Mouse (Mus musculus): ENCODE data around the gene Entpd5. TPM values are rescaled to one million over a fixed set of nuclear protein-coding genes. Genes with fewer than 3 reads are reported as not detected.
A peak's percentile ranks its signal among the peaks of the same experiment; 100 is the strongest.
"Not testable (repeated sequence)": the region's sequence is repeated elsewhere in the genome, so short reads cannot be mapped to it uniquely, and the experiment has no call there.

Entpd5 gene
- total RNA-seq, 1 experiment from 2014 or later: 86.0 TPM

DNA sequence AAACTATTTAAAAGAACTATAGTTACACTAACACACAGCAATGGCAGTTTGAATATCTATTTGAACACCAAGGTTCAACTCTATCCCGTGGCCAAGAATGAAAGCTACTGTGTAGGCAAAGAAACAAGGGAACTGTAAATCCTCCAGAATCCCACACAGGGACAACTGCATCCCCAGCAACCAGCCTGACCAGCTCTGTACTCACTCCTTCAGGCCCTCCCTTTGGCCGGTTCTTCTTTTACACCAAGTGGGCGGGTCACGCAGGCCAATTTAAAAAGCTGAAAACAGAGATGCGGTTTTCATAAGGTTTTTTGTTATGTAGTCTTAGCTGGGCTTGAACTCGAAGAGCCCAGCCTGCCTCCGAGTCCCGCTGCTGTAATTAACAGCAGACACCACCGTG is 9.7 kb downstream of the Entpd5 start:
- peak; percentile 16 for DNase-seq

GRCm38 (mm10) chr12:84398629-84399028 is 10.2 kb downstream of the Entpd5 start:
- no peak for DNase-seq

DNA sequence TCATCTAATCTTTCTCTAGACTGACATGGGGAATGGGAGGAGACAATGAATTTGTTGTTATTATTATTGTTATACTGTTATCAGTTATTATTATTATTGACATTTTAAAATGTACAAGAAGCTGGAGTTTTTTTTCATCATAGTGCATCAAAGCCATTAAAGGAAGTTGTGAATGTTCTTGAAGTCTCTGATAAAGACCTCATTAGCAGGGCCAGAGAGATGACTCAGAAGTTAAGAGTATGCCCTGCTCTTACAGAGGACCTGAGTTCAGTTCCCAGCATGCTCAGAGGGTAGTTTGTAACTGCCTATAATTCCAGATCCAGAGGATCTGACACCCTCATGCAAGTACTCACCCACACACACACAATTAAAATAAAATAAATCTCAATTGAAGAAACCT is 11.1 kb downstream of the Entpd5 start:
- no peak for DNase-seq

DNA sequence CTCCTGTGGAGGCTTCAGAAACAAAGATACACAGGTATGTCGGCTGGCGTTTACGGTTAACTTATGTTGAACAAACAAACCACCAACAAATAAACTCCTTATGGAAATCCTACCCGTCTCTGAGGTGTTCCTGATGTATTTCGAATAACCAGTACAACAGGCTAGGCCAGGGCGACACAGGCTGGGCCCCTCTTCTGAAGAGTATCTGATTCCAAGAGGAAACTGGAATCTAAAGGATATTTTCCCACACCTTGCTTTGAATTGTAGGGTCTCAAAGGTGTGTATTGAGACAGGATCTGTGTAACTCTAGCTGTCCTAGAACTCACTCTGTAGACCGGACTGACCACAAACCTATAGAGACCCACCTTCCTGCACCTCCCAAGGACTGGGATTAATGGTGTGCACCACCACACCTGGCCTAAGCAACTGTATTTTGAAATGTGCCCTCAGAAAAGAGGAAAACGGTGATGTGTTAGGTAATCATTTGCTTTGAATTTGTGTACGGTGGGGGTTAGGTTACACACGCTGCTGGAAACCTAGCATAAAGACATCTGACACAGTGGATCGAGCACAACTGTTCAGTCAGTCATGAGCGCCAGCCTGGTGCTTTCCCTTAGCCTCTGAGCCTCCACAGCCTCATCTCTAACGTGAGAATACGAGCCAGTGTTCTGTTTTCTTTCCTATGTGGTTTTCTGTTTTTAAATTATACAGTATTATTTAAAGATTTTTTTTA is 11.7 kb downstream of the Entpd5 start:
- no peak for DNase-seq

DNA sequence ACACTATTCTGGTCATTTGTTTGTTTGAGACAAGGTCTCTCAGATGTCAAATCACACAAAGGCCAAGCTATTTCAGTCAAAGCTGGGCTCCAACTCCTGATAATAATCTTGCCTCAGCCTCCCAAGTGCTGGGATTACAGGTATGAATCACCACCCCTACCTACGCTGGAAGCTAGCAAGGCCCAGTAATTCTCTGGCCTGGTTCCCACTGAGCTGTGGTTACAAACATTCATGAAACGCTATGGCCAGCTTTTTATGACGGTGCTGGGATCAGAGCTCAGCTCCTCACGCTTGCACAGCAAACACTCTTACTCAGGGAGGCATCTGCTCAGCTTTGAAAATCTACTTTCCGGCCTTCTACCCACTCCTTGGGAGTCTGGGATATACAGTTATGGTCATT is 15.0 kb downstream of the Entpd5 start:
- DNase-seq: no peak

GRCm38 (mm10) chr12:84392681-84393080 is 16.1 kb downstream of the Entpd5 start:
- no peak for DNase-seq

DNA sequence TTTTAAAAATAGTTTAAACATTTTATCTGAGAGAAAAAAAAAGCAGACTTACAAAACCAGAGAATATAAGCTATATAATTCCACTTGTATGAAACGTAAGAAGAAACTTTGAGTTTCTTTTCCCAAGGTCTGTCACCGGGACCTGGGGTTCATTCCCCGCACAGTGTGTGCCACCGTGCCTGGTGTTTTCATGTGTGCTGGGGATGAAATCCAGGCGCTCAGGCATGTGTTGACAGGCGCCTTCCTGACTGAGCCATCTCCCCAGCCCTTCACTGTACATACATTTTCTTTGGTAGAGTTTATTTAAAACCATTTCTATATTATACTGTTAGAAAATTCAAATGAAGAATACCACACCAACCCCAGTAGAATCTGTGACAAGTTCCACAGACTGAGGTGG is 18.5 kb downstream of the Entpd5 start:
- no peak for DNase-seq

DNA sequence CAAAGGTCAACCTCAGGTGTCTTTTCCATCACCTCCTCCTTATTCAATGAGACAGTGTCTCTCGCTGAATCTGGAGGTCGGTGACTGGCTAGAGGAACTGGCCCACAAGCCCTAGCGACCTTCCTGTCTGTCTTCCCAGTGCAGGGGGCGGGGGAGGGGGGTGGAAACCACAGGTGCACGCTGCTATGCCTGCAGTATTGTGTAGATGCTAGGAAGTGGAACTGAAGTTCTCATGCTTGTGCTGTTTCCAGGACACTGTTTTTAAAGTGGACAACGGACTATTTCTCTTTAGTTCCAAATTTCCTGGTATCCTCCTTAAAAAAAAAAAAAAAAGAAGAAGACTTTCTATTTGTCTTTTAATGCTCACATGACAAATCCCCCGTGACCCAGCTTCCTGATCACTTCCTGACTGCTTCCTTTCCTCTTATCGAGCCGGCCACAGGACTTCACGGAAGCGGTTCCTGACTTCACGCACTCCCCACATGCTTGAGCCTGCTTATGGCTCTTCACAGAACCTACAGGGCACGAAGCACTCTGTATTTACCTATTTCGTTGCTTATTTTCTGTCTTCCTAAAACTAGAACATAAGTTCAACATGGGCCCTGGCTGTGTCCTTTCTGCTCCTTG is 19.9 kb downstream of the Entpd5 start:
- DNase-seq: no peak

DNA sequence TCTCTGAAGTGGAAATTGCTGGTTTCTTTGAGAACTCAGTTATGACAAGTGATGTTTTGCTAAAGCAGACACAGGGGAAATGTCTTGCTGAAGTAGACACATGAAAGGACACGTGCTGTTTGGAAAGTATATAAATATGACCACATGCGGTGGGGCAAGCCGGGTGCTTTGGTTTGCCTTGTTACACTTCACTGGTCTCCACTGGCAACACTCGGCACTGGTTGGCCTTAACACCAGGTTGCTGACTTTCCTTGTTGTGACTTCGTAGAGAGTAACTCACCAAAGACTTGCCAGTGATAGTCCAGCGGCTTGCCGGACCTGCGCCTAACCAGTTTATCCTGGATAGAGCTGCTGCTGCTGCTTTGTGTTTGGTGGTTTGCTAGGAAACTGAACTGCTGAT is 20.7 kb downstream of the Entpd5 start:
- DNase-seq: no peak

DNA sequence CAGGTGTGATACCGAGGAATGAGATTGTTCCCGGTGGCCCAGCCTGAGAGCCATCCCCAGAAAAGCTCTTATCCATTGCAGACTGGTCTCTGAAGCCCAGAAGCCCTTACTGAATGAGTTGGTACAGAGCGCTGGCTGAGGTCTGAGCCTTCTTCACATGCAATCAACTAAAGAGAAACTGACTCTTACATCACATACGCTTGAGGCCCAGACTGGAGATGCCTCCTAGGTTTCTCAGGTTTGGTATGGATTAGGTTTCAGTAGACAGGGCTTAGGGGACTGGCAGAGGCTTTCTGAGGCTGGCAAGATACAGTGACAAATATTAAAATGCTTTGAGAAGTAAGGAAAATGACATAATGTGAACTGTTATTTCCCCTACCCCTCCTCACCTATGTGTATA is 23.4 kb downstream of the Entpd5 start:
- no peak for DNase-seq

GRCm38 (mm10) chr12:84384644-84385081 is 24.2 kb downstream of the Entpd5 start:
- DNase-seq: peak; percentile 75

DNA sequence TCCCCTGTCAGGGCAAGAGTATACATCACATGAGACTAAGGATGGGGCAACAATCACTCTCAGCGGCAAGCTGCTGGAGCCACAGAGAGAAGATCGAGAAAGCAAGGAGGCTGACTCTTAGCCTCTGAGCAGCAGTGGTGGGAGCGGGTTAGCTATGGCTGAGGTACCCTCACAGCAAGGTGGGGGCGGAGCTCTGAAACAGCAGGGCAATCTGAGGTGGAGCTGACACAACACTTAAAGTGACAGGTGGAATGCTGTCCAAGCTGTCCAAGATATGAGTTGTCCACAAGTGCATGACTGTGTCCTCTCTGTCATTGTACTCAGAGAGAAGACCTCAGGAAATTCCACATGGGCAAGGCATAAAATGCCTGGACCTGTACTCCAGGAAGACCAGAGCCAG is 26.5 kb downstream of the Entpd5 start:
- no peak for DNase-seq

GRCm38 (mm10) chr12:84373831-84374481 is 34.9 kb downstream of the Entpd5 start:
- DNase-seq: no peak

DNA sequence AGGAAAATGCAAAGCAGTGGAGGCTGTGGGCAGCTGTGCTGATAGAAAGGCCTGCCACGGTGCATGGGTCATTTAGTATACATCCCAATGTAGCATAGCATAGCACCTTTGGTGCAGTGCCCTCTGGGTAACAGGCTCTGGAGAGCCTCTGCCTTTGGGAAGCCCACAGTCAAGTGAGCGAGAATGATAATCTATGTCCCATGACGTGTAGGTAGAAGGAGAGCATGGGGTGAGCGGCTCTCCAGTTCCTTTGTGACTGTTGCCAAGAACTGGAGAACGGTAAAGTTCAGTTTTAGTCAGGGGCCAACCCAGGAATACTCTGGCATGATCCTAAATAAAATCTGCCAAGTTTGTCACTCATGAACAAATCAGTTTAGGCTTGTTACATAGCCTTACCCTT is 37.2 kb downstream of the Entpd5 start:
- DNase-seq: no peak

GRCm38 (mm10) chr12:84366971-84367370 is 41.9 kb downstream of the Entpd5 start:
- DNase-seq: no peak

DNA sequence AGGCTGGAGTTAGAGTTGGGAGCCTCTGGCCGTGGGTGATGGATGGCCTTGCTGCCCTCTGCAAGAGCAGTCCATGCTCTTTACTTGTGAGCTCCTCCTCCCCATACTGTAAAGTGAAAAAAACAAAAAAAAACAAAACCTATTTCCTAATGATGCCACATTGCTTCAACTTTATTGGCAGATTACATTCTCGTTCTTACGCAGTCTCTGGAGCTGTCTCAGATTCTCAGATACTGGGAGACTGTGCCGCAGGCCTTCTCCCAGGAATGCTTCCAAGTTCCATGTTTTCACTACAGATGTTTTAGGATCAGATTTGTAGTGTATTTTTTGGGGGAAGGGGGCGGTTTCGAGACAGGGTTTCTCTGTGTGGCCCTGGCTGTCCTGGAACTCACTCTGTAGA is 43.7 kb downstream of the Entpd5 start:
- no peak for DNase-seq

DNA sequence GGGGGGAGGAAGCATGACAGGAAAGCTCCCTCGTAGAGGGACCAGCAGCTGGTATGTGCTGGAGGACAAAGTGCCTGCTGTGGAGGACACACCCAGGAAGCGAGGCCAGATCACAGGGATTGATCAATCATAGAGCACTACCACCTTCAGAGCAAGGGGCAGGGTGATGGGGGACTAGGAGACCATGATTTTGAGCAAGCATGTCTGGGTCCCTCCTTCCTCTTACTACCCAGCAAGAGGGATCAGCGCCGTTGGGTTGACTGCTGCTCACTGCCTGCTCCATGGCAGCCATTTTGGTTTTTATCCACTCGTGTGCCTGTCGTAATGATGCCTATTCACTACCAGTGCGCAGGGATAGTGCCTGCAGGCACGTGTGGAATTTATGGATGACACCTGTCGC is 44.5 kb downstream of the Entpd5 start:
- no peak for DNase-seq

- peak; percentile 45 for DNase-seq
These were observed 46.0 kb downstream of the Entpd5 start for GRCm38 (mm10) chr12:84362872-84363271.

- DNase-seq: peak; percentile 98
These were observed 47.0 kb downstream of the Entpd5 start, which contains the start of the genes Coq6 and Fam161b for GRCm38 (mm10) chr12:84361555-84362489. Gene Coq6 (plus strand): TSS chr12:84361657. Gene Fam161b (minus strand): TSS chr12:84361833.

DNA sequence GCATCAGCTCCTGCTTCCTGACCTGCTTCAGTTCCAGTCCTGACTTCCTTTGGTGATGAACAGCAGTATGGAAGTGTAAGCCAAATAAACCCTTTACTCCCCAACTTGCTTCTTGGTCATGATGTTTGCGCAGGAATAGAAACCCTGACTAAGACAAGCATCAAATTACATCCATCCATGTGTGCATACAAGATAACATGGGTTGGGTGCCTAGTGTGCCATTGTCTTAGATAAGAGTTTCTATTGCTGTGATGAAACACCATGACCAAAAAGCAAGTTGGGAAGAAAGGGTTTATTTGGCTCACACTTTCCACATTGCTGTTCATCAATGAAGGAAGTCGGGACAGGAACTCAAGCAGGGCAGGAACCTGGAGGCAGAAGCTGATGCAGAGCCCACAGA is 50.1 kb downstream of the Entpd5 start:
- DNase-seq: not testable (repeated sequence)

DNA sequence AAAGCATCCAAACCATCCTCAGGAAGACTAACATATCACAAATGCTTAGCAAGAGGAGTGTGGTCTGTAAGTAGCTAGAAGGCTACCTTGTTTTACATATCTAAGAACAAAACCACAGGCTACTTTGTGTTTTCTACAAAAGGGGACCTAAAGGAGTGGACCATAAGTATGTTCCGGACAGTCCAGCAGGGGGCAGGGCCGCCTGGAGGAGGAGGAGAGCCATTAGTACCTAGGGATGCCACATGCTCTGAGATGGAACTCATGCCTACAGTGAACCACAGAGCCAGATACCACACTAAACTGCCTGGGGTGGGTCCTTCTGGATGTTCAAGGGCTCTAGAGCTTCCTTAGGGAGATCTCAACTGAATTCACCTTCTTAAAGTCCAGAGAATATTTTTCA is 61.6 kb downstream of the Entpd5 start:
- peak; percentile 78 for DNase-seq

DNA sequence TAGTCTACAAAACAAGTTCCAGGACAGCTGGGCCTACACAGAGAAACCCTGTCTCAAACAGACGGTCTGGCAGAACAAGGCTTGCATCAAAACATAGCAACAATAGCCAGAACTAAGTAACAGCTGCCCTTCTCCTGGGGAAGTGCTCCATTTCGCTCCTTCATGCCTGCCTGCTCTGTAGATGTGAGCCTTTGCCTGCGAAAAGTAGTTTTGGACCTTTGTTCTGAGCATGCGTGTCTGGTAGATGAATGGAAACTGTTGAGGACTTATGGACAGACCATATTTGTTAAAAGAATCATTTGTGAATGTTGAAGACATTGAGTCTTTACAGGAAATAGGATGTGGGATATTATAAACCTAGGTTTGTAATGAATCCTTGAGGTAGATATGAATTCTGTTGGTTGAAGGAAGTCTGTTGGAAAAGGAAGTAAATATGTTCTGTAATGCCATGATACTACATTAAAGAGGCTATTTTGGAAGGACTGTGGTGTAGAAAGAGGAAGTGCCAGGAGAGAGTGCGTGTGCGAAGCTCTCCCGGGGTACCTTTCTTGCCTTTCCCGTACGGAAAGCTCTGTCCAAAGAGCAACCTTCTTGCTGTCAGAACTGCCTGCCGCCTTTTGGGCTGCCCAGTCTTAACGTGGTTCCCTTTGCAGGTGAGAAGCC is 71.7 kb downstream of the Entpd5 start:
- DNase-seq: no peak

Data from adrenal gland, postnatal 14 days (tissue).